Mouse (Mus musculus) liver, postnatal 0 days (tissue): ENCODE measurements around the gene Hoxb5.

Experiments used
- CTCF ChIP-seq: sonication (generic); IDR thresholded peaks from 2 replicates; pipeline ENCODE4 v1.5.1; 2016; ENCODE audit warnings: antibody characterized with exemption, low read depth
- EP300 ChIP-seq: IDR thresholded peaks from 2 replicates; pipeline ENCODE4 v1.6.1; 2016; ENCODE audit warnings: antibody characterized with exemption, low read depth, mild to moderate bottlenecking

DNA sequence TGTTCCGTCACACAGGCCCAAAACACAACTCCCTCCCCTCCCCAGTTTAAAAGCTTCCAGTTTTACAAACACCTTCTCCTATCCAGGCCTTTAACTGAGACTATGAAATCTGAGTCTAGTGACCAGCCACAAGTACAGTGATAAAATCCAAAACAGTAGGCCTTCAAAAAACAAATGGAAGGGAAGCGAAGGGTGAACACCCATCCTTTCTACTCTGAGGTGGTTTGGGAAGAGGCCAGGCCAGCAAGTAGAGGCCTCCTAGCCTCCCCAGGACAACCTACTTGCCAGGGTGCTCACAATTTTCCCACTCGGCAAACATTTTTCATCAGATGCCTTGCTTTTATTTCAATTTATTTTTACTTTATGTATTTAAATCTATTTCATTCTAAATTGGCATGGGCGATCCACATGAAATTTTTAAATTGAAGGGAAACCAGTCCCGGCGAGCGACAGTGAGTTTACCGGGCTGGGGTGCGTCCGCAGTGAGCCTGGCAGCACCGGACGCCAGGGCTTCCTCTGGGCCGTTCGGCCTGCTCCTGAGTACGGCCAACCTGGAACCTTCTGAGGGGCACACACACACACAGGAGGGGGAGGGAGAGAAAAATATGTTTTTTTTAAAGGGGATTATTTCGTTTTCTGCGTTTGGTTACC, 12.3 kb upstream of the Hoxb5 start:
- no peak for TF ChIP-seq CTCF
- no peak for TF ChIP-seq EP300
